Mouse (Mus musculus): Measurements from ENCODE around the gene Mrpl28. TPM values are rescaled to one million over a fixed set of nuclear protein-coding genes. Genes with fewer than 3 reads are reported as not detected.

Gene Mrpl28
- total and polyA plus RNA-seq, 3 experiments, result 90.5 to 161 (median 148) TPM

DNA sequence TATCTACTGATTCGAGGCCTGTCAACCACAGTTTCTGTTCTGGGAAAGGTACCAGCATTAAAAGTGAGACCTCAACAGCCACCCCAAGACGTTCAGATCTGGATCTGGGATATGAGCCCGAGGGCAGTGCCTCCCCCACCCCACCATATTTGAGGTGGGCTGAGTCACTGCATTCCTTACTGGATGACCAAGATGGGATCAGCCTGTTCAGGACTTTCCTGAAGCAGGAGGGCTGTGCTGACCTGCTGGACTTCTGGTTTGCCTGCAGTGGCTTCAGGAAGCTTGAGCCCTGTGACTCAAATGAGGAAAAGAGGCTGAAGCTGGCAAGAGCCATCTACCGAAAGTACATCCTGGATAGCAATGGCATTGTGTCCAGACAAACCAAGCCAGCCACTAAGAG is 19.5 kb downstream of the Mrpl28 start:
- H3K4me2 ChIP-seq (ENCODE audit: insufficient read depth, low read depth, poor library complexity, severe bottlenecking), result no peak overlapping the region
- H3K9ac ChIP-seq (ENCODE audit: insufficient read depth, low read depth), result no peak overlapping the region
- peaks cover 6 to 35% of the 10 kb centered on the region in 2 experiments for H3K4me1 ChIP-seq (ENCODE audit: control insufficient read depth in 1 of 2, insufficient read depth in 2 of 2)
- no peaks in the 10 kb centered on the region for H3K27me3 ChIP-seq (replicated peaks)
- DNase-seq (ENCODE audit: extremely low read depth), result no peak
- peaks cover 58% of the 10 kb centered on the region for H3K79me2 ChIP-seq (replicated peaks; ENCODE audit: control insufficient read depth, extremely low read depth, insufficient read depth, poor library complexity, severe bottlenecking)
- TF ChIP-seq ZMIZ1 (IDR thresholded peaks at IDR 0.05; ENCODE audit: low read depth, low read length) (no peak), ETS1 (conservative IDR thresholded peaks at IDR 0.05; ENCODE audit: low read depth, low read length) (no peak), ELF1 (IDR thresholded peaks at IDR 0.05; ENCODE audit: low read depth, low read length) (no peak), HCFC1 (IDR thresholded peaks at IDR 0.05; ENCODE audit: low read depth, low read length) (no peak), NELFE (IDR thresholded peaks at IDR 0.05; ENCODE audit: low read depth, low read length) (no peak), SMC3 (IDR thresholded peaks at IDR 0.05; ENCODE audit: low read depth, low read length) (no peak), ZNF384 (IDR thresholded peaks at IDR 0.05; ENCODE audit: low read depth, low read length) (no peak), MYC (IDR thresholded peaks at IDR 0.05; ENCODE audit: low read depth, low read length) (no peak), IRF4 (IDR thresholded peaks at IDR 0.05; ENCODE audit: low read depth, low read length) (no peak), MXI1 (IDR thresholded peaks at IDR 0.05; ENCODE audit: low read depth, low read length) (no peak), RAD21 (IDR thresholded peaks at IDR 0.05; ENCODE audit: low read depth, low read length) (no peak)
- H3K9me3 ChIP-seq (replicated peaks; ENCODE audit: low read length), result no peaks in the 10 kb centered on the region
- dilution Hi-C loops (cut with MboI; ENCODE audit: extremely low pct_ligation_motif_present, extremely low pct_unique_long_range_greater_than_20kb, low sequenced_read_pairs), result no loop called here
- in situ Hi-C loops (cut with MboI; ENCODE audit: low pct_ligation_motif_present, low pct_unique_long_range_greater_than_20kb, low sequenced_read_pairs), result no loop called here
- peaks cover 19 to 64% of the 10 kb centered on the region in 2 experiments for H3K36me3 ChIP-seq (replicated peaks in 1 of 2; ENCODE audit: control insufficient read depth in 1 of 2, insufficient read depth in 1 of 2, low read length in 1 of 2)
- no peak overlapping the region for H3K27ac ChIP-seq (ENCODE audit: insufficient read depth, low read depth)
- H3K4me3 ChIP-seq (replicated peaks in 1 of 3; ENCODE audit: low read depth in 2 of 3, low read length in 2 of 3, poor library complexity in 1 of 3), result no peak overlapping the region

DNA sequence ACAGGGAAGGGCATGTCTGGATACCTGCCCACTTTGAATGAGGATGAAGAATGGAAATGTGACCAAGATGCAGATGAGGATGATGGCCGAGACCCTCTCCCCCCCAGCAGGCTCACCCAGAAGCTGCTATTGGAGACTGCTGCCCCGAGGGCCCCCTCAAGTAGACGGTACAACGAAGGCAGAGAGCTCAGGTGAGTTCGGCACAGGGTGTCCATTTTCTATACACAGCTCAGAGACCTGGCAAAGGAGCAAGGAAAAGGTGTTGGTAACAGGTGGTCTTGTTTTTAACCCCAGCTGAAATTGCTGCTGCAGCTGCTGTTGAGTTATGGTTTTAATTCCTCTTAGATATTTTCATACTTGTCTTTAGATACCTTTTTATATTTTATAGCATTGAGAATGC is 20.1 kb downstream of the Mrpl28 start:
- TF ChIP-seq JUND (conservative IDR thresholded peaks at IDR 0.05; ENCODE audit: low read depth, low read length), result no peak
- no peak for TF ChIP-seq ZNF384 (IDR thresholded peaks at IDR 0.05; ENCODE audit: low read depth, low read length)
- TF ChIP-seq CHD1 (IDR thresholded peaks at IDR 0.05; ENCODE audit: low read depth, low read length), result no peak
- no peak for TF ChIP-seq ETS1 (conservative IDR thresholded peaks at IDR 0.05; ENCODE audit: low read depth, low read length)
- Histone ChIP-seq H3K4me1 (ENCODE audit: control insufficient read depth in 1 of 2, insufficient read depth in 2 of 2) (peaks cover 3 to 31% of the 10 kb centered on the region in 2 experiments; a peak in 3 of 4 replicates), H3K9me3 (replicated peaks; ENCODE audit: low read length) (no peaks in the 10 kb centered on the region), H3K4me3 (replicated peaks in 1 of 3; ENCODE audit: low read depth in 2 of 3, low read length in 2 of 3, poor library complexity in 1 of 3) (no peak overlapping the region), H3K4me2 (ENCODE audit: insufficient read depth, low read depth, poor library complexity, severe bottlenecking) (no peak overlapping the region), H3K79me2 (replicated peaks; ENCODE audit: control insufficient read depth, extremely low read depth, insufficient read depth, poor library complexity, severe bottlenecking) (peaks cover 61% of the 10 kb centered on the region), H3K36me3 (replicated peaks in 1 of 2; ENCODE audit: control insufficient read depth in 1 of 2, insufficient read depth in 1 of 2, low read length in 1 of 2) (peaks cover 20 to 70% of the 10 kb centered on the region in 2 experiments), H3K27me3 (replicated peaks) (no peaks in the 10 kb centered on the region), H3K9ac (ENCODE audit: insufficient read depth, low read depth) (no peak overlapping the region), H3K27ac (ENCODE audit: insufficient read depth, low read depth) (no peak overlapping the region)
- DNase-seq (ENCODE audit: extremely low read depth), result no peak
- in situ Hi-C loops (cut with MboI; ENCODE audit: low pct_ligation_motif_present, low pct_unique_long_range_greater_than_20kb, low sequenced_read_pairs) (no loop called here), dilution Hi-C loops (cut with MboI; ENCODE audit: extremely low pct_ligation_motif_present, extremely low pct_unique_long_range_greater_than_20kb, low sequenced_read_pairs) (no loop called here)

DNA sequence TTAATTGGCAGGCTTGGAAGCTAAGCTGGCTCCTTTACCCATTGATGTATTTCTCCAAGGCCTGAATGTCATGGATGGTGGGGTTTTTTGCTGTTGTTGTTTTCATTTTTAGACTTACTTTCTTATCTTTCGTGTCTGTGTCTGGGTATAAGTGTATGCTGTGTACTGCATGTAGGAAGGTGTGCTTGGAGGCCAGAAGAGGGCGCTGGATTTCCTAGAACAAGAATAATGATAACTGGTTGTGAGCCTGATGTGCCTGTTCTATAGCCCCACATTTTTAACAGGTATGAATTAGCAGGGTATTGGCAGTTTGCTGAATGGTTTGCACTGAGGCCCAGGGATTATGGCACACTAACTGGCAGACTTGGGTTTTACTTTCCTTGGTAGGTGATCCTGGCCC is 25.8 kb downstream of the Mrpl28 start:
- no peak for DNase-seq (ENCODE audit: extremely low read depth)
- H3K9ac ChIP-seq (ENCODE audit: insufficient read depth, low read depth), result no peak overlapping the region
- peaks cover 33% of the 10 kb centered on the region for H3K79me2 ChIP-seq (replicated peaks; ENCODE audit: control insufficient read depth, extremely low read depth, insufficient read depth, poor library complexity, severe bottlenecking)
- H3K27ac ChIP-seq (ENCODE audit: insufficient read depth, low read depth), result no peak overlapping the region
- H3K4me2 ChIP-seq (ENCODE audit: insufficient read depth, low read depth, poor library complexity, severe bottlenecking), result no peak overlapping the region
- TF ChIP-seq EP300 (IDR thresholded peaks at IDR 0.05; ENCODE audit: low read length) (no peak), CTCF (conservative IDR thresholded peaks at IDR 0.05 in 1 of 2, IDR thresholded peaks at IDR 0.05 in 1 of 2; ENCODE audit: low read depth in 2 of 2, low read length in 2 of 2) (peak in 1 of 2 experiments; percentile 16; a peak in 2 of 4 replicates), PAX5 (IDR thresholded peaks at IDR 0.05; ENCODE audit: low read length) (no peak)
- H3K36me3 ChIP-seq (replicated peaks in 1 of 2; ENCODE audit: control insufficient read depth in 1 of 2, insufficient read depth in 1 of 2, low read length in 1 of 2), result peaks cover 30 to 86% of the 10 kb centered on the region in 2 experiments
- no peak overlapping the region for H3K4me3 ChIP-seq (replicated peaks in 1 of 3; ENCODE audit: low read depth in 2 of 3, low read length in 2 of 3, poor library complexity in 1 of 3)
- in situ Hi-C loops (cut with MboI; ENCODE audit: low pct_ligation_motif_present, low pct_unique_long_range_greater_than_20kb, low sequenced_read_pairs) (no loop called here), dilution Hi-C loops (cut with MboI; ENCODE audit: extremely low pct_ligation_motif_present, extremely low pct_unique_long_range_greater_than_20kb, low sequenced_read_pairs) (no loop called here)
- H3K9me3 ChIP-seq (replicated peaks; ENCODE audit: low read length), result no peaks in the 10 kb centered on the region
- H3K4me1 ChIP-seq (ENCODE audit: control insufficient read depth in 1 of 2, insufficient read depth in 2 of 2), result peaks cover 0 to 3% of the 10 kb centered on the region in 2 experiments; a peak in 1 of 4 replicates
- no peaks in the 10 kb centered on the region for H3K27me3 ChIP-seq (replicated peaks)
